ENCODE assay signal across 10 mouse cellular contexts in the genomic region with DNA sequence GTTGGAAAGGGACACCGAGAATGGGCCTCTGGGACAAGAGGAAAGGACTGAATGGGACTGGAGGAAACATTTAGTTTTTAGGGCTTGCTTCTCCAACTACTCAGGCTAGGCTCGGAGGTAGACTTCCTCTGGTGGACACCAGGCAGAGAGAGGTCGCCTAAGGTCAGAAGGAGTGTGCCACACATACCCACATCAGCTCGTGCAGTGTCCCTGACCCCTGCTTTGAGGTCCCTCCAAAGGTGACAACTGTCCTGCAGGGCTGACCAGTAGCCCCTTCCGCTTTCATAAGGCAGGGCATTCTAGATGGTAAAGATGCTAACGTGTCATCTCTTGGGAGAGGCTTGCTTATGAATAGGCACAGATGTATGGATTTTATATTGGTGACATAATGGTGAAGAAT. TPM values are rescaled to one million over a fixed set of nuclear protein-coding genes. Genes with fewer than 3 reads are reported as not detected.
A peak's percentile ranks its signal among the peaks of the same experiment; 100 is the strongest.
DNase-seq lines count a peak whose midpoint lies in the region; ATAC-seq and TF ChIP-seq lines count a peak whose summit lies in the region.
"Had no signal": no experiment of that assay in that cellular context is flagged by ENCODE, and none has a peak within 500 bp of the region (broad histone marks: within the 10 kb centered on the region; RNA-seq: fewer than 3 reads in every experiment).

No protein-coding gene starts in this region.

- no peak for ATAC-seq in forebrain, embryonic 15.5 days (replicated peaks)
- ATAC-seq in limb, embryonic 13.5 days (ENCODE audit: low FRiP score, low read depth), result no peak

- no peak for TF ChIP-seq POLR2A in olfactory bulb, adult 2 months (IDR thresholded peaks at IDR 0.05; ENCODE audit: insufficient read depth, low read depth, low read length)

- TF ChIP-seq CTCF in left cerebral cortex, adult 2 months (IDR thresholded peaks at IDR 0.05), result no peak
- no peak for TF ChIP-seq CTCF in olfactory bulb, adult 2 months (IDR thresholded peaks at IDR 0.05; ENCODE audit: insufficient read depth, low read depth, low read length)

- no peaks in the 10 kb centered on the region for H3K9me3 ChIP-seq in forebrain, embryonic 15.5 days
- H3K9me3 ChIP-seq in limb, embryonic 13.5 days, result no peaks in the 10 kb centered on the region
- H3K9me3 ChIP-seq: G1E had no signal

- H3K36me3 ChIP-seq in forebrain, embryonic 15.5 days, result peaks cover 15% of the 10 kb centered on the region
- H3K36me3 ChIP-seq in limb, embryonic 13.5 days, result peaks cover 15% of the 10 kb centered on the region

- peaks cover 21% of the 10 kb centered on the region for H3K4me1 ChIP-seq in forebrain, embryonic 15.5 days
- H3K4me1 ChIP-seq in limb, embryonic 13.5 days, result peaks cover 22% of the 10 kb centered on the region
- H3K4me1 ChIP-seq in olfactory bulb, adult 2 months (ENCODE audit: control insufficient read depth, insufficient read depth, low read length), result peaks cover 21% of the 10 kb centered on the region

- DNase-seq in left cerebral cortex, adult 2 months (ENCODE audit: extremely low spot score in 1 of 2, low spot score in 2 of 2), result no peak
- no peak for DNase-seq in left cerebral cortex, postnatal 25 days (ENCODE audit: low spot score in 2 of 2)
- no peak for DNase-seq in frontal cortex, postnatal 14 days (ENCODE audit: low spot score in 2 of 2)
- no peak for DNase-seq in gastrocnemius, adult 18-20 months (ENCODE audit: low spot score)
- DNase-seq in kidney, postnatal 4 days, result no peak

- H3K4me3 ChIP-seq in left cerebral cortex, adult 2 months, result no peak overlapping the region
- peak overlapping the region; percentile 44 for H3K4me3 ChIP-seq in forebrain, embryonic 15.5 days
- peak overlapping the region; percentile 57 for H3K4me3 ChIP-seq in limb, embryonic 13.5 days
- H3K4me3 ChIP-seq in olfactory bulb, adult 2 months (ENCODE audit: insufficient read depth, low read depth, low read length), result no peak overlapping the region

- intact Hi-C loops in left cerebral cortex, adult 2 months (cut with DNase I), result loop anchor here (2.0 to 5.0 kb wide), 4 partner anchors 23 to 118 kb away; a partner anchor contains a TSS
- intact Hi-C loops in left cerebral cortex, postnatal 25 days (cut with DNase I), result loop anchor here (2.0 kb wide), 2 partner anchors 23 to 71 kb away; a partner anchor contains a TSS

- H3K4me2 ChIP-seq in forebrain, embryonic 15.5 days (replicated peaks), result peak overlapping the region; percentile 86
- H3K4me2 ChIP-seq in limb, embryonic 13.5 days (replicated peaks), result peak overlapping the region; percentile 98

- 59% methylated on average over 6 of the region's 6 CpGs for WGBS in forebrain, embryonic 15.5 days
- 58% methylated on average over 6 of the region's 6 CpGs for WGBS in limb, embryonic 13.5 days
- WGBS in olfactory bulb, adult 2 months, result 58% methylated on average over 6 of the region's 6 CpGs

- H3K27me3 ChIP-seq in forebrain, embryonic 15.5 days, result no peaks in the 10 kb centered on the region
- H3K27me3 ChIP-seq in limb, embryonic 13.5 days, result no peaks in the 10 kb centered on the region

- H3K27ac ChIP-seq in left cerebral cortex, adult 2 months, result peak overlapping the region; percentile 95
- peak overlapping the region; percentile 93 for H3K27ac ChIP-seq in forebrain, embryonic 15.5 days (replicated peaks)
- H3K27ac ChIP-seq in limb, embryonic 13.5 days, result no peak overlapping the region
- H3K27ac ChIP-seq in olfactory bulb, adult 2 months (ENCODE audit: insufficient read depth, low read depth, low read length), result peak overlapping the region; percentile 31; the same call in 1 of the 2 replicates

- H3K9ac ChIP-seq in forebrain, embryonic 15.5 days (replicated peaks), result no peak overlapping the region
- peak overlapping the region; percentile 75; the same call in 1 of the 2 replicates for H3K9ac ChIP-seq in limb, embryonic 13.5 days

RNA-seq across cellular contexts. Expression of a gene that starts 1.2 kb away (rescaled TPM):
- total RNA-seq in left cerebral cortex, adult 2 months (2021), result under 1 TPM; 0.42 to 0.45 TPM
- under 1 TPM in 1 of 2 experiments, not detected in 1; 0.44 TPM for total RNA-seq in left cerebral cortex, postnatal 25 days (2021)
- polyA plus RNA-seq in forebrain, embryonic 15.5 days (2015; fragmentation: Nextera tagmentation; extraction: Ambion mirVana), result 0.18 and 0.37 TPM in 2 replicates
- 0.14 TPM in 1 of 2 replicates, not detected in the other for polyA plus RNA-seq in limb, embryonic 13.5 days (2015; fragmentation: Nextera tagmentation; extraction: Ambion mirVana)
- not detected in 2 replicates for polyA plus RNA-seq in olfactory bulb, adult 2 months (2012; ENCODE audit: insufficient read depth, insufficient read length, low replicate concordance, missing spikeins)
- under 1 TPM in 1 of 2 experiments, not detected in 1; 0.27 TPM for total RNA-seq in gastrocnemius, adult 18-20 months (2021)
- total RNA-seq: gastrocnemius, adult 8-10 months had no signal
- polyA plus RNA-seq: G1E had no signal

RNA-seq across cellular contexts. Expression of a gene that starts 22.6 kb away (rescaled TPM):
- total RNA-seq in left cerebral cortex, adult 2 months (2021), result 10 to 100 TPM; 72.9 to 76.5 TPM
- total RNA-seq in left cerebral cortex, postnatal 25 days (2021), result 10 to 100 TPM; 76.7 to 82.7 TPM
- polyA plus RNA-seq in forebrain, embryonic 15.5 days (2015; fragmentation: Nextera tagmentation; extraction: Ambion mirVana), result 15.2 and 17.9 TPM in 2 replicates
- 17.8 and 18.7 TPM in 2 replicates for polyA plus RNA-seq in limb, embryonic 13.5 days (2015; fragmentation: Nextera tagmentation; extraction: Ambion mirVana)
- polyA plus RNA-seq in olfactory bulb, adult 2 months (2012; ENCODE audit: insufficient read depth, insufficient read length, low replicate concordance, missing spikeins), result not detected in 2 replicates
- total RNA-seq in gastrocnemius, adult 18-20 months (2021), result 10 to 100 TPM; 38.0 to 41.7 TPM

Comparison
In these comparisons a context has a peak if more than half of its experiments do, and no peak if none do; other contexts are left out.
1. H3K4me3 ChIP-seq: peak in forebrain, embryonic 15.5 days (single experiment) and limb, embryonic 13.5 days (single experiment); none in left cerebral cortex, adult 2 months (single experiment) and olfactory bulb, adult 2 months (single experiment).